ENCODE assay signal across 28 mouse cellular contexts in the genomic region with DNA sequence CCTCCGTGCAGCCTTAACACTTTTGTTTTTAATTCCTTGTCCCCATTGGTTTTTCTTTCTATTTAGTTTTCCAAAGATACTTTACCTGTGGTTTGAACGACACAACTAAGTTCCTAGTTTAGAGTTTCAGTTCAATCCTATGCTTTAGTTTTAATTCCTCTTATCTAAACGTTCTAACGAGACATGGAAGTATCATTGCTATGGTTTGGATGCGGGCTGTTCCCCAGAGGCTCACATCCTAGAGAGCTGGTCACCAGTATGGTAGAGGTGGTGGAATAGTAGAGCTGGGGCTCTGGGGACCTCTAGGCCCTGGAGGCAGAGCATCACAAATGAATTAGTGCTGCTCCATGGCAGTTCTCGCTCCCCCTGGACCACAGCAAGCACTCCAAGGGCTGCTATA. TPM values are rescaled to one million over a fixed set of nuclear protein-coding genes. Genes with fewer than 3 reads are reported as not detected.
DNase-seq lines count a peak whose midpoint lies in the region; ATAC-seq lines count a peak whose summit lies in the region.
"Had no signal": no experiment of that assay in that cellular context is flagged by ENCODE, and none has a peak within 500 bp of the region (broad histone marks: within the 10 kb centered on the region; RNA-seq: fewer than 3 reads in every experiment).

No protein-coding gene starts in this region.

- H3K27ac ChIP-seq in heart, embryonic 10.5 days = peak overlapping the region; percentile 19; the same call in 1 of the 2 replicates
- H3K27ac ChIP-seq in midbrain, embryonic 11.5 days (ENCODE audit: low read depth, low read length) = no peak overlapping the region
- no peak overlapping the region for H3K27ac ChIP-seq in midbrain, embryonic 16.5 days (ENCODE audit: low read length)
- H3K27ac ChIP-seq: forebrain, embryonic 12.5 days; hindbrain, postnatal 0 days; layer of hippocampus, adult 2 months; left cerebral cortex, adult 2 months; limb, embryonic 12.5 days; liver, embryonic 15.5 days; midbrain, embryonic 13.5 days; stomach, postnatal 0 days had no signal

- no peak for DNase-seq in heart, embryonic 10.5 days (ENCODE audit: low spot score)
- DNase-seq in heart, adult 8-10 months (ENCODE audit: low spot score) = no peak
- DNase-seq in midbrain, embryonic 11.5 days (ENCODE audit: low spot score, missing footprints) = peak; percentile 67
- DNase-seq in lung, postnatal 36 days = no peak
- no peak for DNase-seq in adrenal gland, adult (ENCODE audit: inconsistent age in 2 of 2, low spot score in 1 of 2)
- DNase-seq: adrenal gland, postnatal 25 days; cerebellum, adult 11-12 months; cerebellum, adult 9-11 months; gastrocnemius, postnatal 10 days; kidney, adult 18-20 months; kidney, postnatal 25 days; lung, embryonic 14.5 days; lung, postnatal 14 days; right cerebral cortex, postnatal 25 days; thymus, adult 18-20 months; thymus, postnatal 25 days had no signal

- H3K9ac ChIP-seq in midbrain, embryonic 11.5 days (ENCODE audit: low read length) = no peak overlapping the region
- no peak overlapping the region for H3K9ac ChIP-seq in midbrain, embryonic 16.5 days (ENCODE audit: low read depth, low read length)
- H3K9ac ChIP-seq: forebrain, embryonic 12.5 days; limb, embryonic 12.5 days; liver, embryonic 15.5 days; lung, embryonic 14.5 days; midbrain, embryonic 13.5 days had no signal

- no peaks in the 10 kb centered on the region for H3K27me3 ChIP-seq in heart, embryonic 10.5 days (ENCODE audit: insufficient read depth, poor library complexity, severe bottlenecking)
- no peaks in the 10 kb centered on the region for H3K27me3 ChIP-seq in midbrain, embryonic 11.5 days (ENCODE audit: control insufficient read depth, insufficient read depth, low read length)
- H3K27me3 ChIP-seq in midbrain, embryonic 16.5 days (ENCODE audit: control insufficient read depth, insufficient read depth, low read depth, low read length) = no peaks in the 10 kb centered on the region
- H3K27me3 ChIP-seq: forebrain, embryonic 12.5 days; limb, embryonic 12.5 days; liver, embryonic 15.5 days; megakaryocyte, embryonic 14.5 days; midbrain, embryonic 13.5 days had no signal

- WGBS in heart, embryonic 10.5 days = 77% methylated on average over 6 of the region's 6 CpGs
- 84% methylated on average over 6 of the region's 6 CpGs for WGBS in midbrain, embryonic 11.5 days
- 82% methylated on average over 6 of the region's 6 CpGs for WGBS in midbrain, embryonic 16.5 days

- ATAC-seq in midbrain, embryonic 11.5 days (ENCODE audit: low FRiP score) = no peak
- ATAC-seq in midbrain, embryonic 16.5 days = no peak
- peak; percentile 54 for ATAC-seq in megakaryocyte progenitor cell, adult 5-6 weeks (replicated peaks; ENCODE audit: poor library complexity)
- ATAC-seq: hindbrain, postnatal 0 days; midbrain, embryonic 13.5 days had no signal

- H3K4me3 ChIP-seq in heart, embryonic 10.5 days = no peak overlapping the region
- H3K4me3 ChIP-seq in midbrain, embryonic 11.5 days (ENCODE audit: low read depth, low read length) = no peak overlapping the region
- no peak overlapping the region for H3K4me3 ChIP-seq in midbrain, embryonic 16.5 days (ENCODE audit: low read depth, low read length)
- H3K4me3 ChIP-seq: erythroblast, embryonic 14.5 days; forebrain, embryonic 12.5 days; layer of hippocampus, adult 2 months; left cerebral cortex, adult 2 months; limb, embryonic 12.5 days; liver, embryonic 15.5 days; megakaryocyte, embryonic 14.5 days; midbrain, embryonic 13.5 days had no signal

- no peak overlapping the region for H3K4me2 ChIP-seq in midbrain, embryonic 11.5 days
- no peak overlapping the region for H3K4me2 ChIP-seq in midbrain, embryonic 16.5 days (ENCODE audit: low read length)
- H3K4me2 ChIP-seq: forebrain, embryonic 12.5 days; limb, embryonic 12.5 days; liver, embryonic 15.5 days; lung, embryonic 14.5 days; midbrain, embryonic 13.5 days had no signal

- peaks cover 47% of the 10 kb centered on the region for H3K4me1 ChIP-seq in heart, embryonic 10.5 days
- no peaks in the 10 kb centered on the region for H3K4me1 ChIP-seq in midbrain, embryonic 11.5 days (ENCODE audit: control insufficient read depth, insufficient read depth, low read length)
- H3K4me1 ChIP-seq in midbrain, embryonic 16.5 days (ENCODE audit: control insufficient read depth, insufficient read depth, low read length) = peaks cover 11% of the 10 kb centered on the region

- H3K36me3 ChIP-seq in heart, embryonic 10.5 days = no peaks in the 10 kb centered on the region; the same call in 1 of the 2 replicates
- H3K36me3 ChIP-seq in midbrain, embryonic 11.5 days (ENCODE audit: control insufficient read depth, insufficient read depth, low read length) = no peaks in the 10 kb centered on the region
- no peaks in the 10 kb centered on the region for H3K36me3 ChIP-seq in midbrain, embryonic 16.5 days (ENCODE audit: control insufficient read depth, insufficient read depth, low read length)
- H3K36me3 ChIP-seq: liver, embryonic 15.5 days; midbrain, embryonic 13.5 days had no signal

- no peaks in the 10 kb centered on the region for H3K9me3 ChIP-seq in heart, embryonic 10.5 days
- H3K9me3 ChIP-seq in midbrain, embryonic 11.5 days (ENCODE audit: control insufficient read depth, low read length) = no peaks in the 10 kb centered on the region
- H3K9me3 ChIP-seq in midbrain, embryonic 16.5 days (replicated peaks; ENCODE audit: control insufficient read depth, low read length, poor library complexity, severe bottlenecking) = no peaks in the 10 kb centered on the region
- H3K9me3 ChIP-seq: forebrain, embryonic 12.5 days; limb, embryonic 12.5 days; liver, embryonic 15.5 days; megakaryocyte, embryonic 14.5 days; midbrain, embryonic 13.5 days had no signal

RNA-seq across cellular contexts. Expression of a gene that starts 9.7 kb away (rescaled TPM):
- polyA plus RNA-seq in heart, embryonic 10.5 days (2016; fragmentation: Nextera tagmentation; extraction: Ambion mirVana) = 14.3 and 15.6 TPM in 2 replicates
- 10 to 100 TPM; 34.5 to 47.1 (median 36.8) TPM for total RNA-seq in heart, adult 8-10 months (2022)
- polyA plus RNA-seq in midbrain, embryonic 11.5 days (2014; fragmentation: Nextera tagmentation; extraction: Ambion mirVana) = 17.6 and 22.4 TPM in 2 replicates
- 39.7 and 45.5 TPM in 2 replicates for polyA plus RNA-seq in midbrain, embryonic 16.5 days (2015; fragmentation: Nextera tagmentation; extraction: Ambion mirVana)
- 40.7 and 40.8 TPM in 2 replicates for total RNA-seq in megakaryocyte progenitor cell, adult 5-6 weeks (2015)
- 37.4 and 48.8 TPM in 2 replicates for total RNA-seq in megakaryocyte progenitor cell, adult 5-6 weeks (2017)
